Mouse (Mus musculus) cortical plate, adult 2 months (tissue): ENCODE results near the gene St3gal4.

Experiments used
- CTCF ChIP-seq: fragments of 200-500 bp; IDR thresholded peaks from 2 replicates; pipeline ENCODE4 v1.5.1; 2011; ENCODE audit warnings: mild to moderate bottlenecking, control low read depth, low read length; ENCODE audit not compliant: insufficient read depth; ENCODE audit errors: extremely low read depth
- POLR2A ChIP-seq: fragments of 200-500 bp; IDR thresholded peaks from 2 replicates; pipeline ENCODE4 v1.6.1; 2011; ENCODE audit warnings: mild to moderate bottlenecking, low read length, control low read depth; ENCODE audit not compliant: insufficient read depth; ENCODE audit errors: extremely low read depth

DNA sequence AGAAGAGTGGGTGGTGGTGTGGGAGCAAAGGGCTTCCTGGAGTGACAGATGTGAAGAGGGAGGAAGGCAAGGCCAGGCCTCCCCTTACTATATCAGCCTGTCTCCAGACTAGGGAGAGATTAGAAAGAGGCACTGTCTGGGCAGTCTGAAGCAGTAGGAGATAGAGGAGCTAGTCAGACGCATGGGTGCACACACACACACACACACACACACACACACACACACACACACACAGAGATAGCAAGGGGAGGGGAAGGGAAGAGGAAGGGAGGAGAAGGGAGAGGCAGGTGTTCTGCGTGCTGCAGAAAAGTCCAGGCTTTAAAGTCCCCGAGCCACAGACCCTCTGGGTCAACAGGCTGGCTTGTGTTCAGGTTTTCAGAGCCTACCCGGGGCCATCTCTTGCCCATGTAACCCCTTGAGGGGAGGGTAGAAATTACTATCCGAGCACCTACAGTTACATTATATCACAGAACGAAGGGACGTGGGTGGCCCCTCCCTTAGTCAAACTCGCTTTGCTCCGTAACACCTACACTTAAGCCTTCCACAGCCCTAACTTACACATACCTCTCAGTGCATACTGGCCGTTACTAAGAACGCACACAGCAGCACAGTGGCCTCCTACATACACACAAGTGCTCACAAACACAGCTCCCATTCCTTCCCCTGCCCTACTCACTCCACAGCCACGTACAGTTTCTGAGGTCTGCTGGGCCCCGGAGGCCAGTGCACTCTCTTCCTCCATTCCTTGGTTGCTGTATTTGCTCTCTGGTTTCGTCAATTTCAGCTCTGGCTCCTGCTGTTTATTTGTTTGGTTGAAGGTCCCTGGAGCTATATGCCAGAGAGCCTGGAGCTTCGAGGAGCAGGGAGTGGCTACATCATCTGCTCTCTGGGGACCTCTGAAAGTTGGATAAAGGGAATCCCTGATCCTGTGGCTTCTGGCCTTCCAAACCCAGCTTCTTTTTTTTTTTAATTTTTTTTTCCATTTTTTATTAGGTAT lies 12.9 kb downstream of the St3gal4 start:
- no peak for TF ChIP-seq CTCF
- TF ChIP-seq POLR2A: no peak
